Mouse (Mus musculus) lung, embryonic 16.5 days (tissue): ENCODE measurements around the gene Jph3. TPM values are rescaled to one million over a fixed set of nuclear protein-coding genes. Genes with fewer than 3 reads are reported as not detected.

Source experiments
- ATAC-seq: fragments of 200-750 bp; cut with Nextera tagmentation; 2 replicates; pipeline ENCODE4 v1.8.0; 2017; ENCODE audit warnings: low read depth, mild to moderate bottlenecking, moderate library complexity
- H3K27ac ChIP-seq: fragments of 300-500 bp; sonication (generic); 2 replicates; pipeline ENCODE4 v1.5.1; 2014; ENCODE audit warnings: mild to moderate bottlenecking, control low read depth, low read length
- H3K27me3 ChIP-seq: fragments of 300-500 bp; sonication (generic); 2 replicates; pipeline ENCODE4 v1.6.1; 2014; ENCODE audit warnings: low read depth, low read length, mixed read lengths; ENCODE audit not compliant: control insufficient read depth, insufficient read depth
- H3K36me3 ChIP-seq: fragments of 300-500 bp; sonication (generic); 2 replicates; pipeline ENCODE4 v1.6.1; 2014; ENCODE audit warnings: low read length; ENCODE audit not compliant: control insufficient read depth, insufficient read depth
- H3K4me1 ChIP-seq: fragments of 300-500 bp; sonication (generic); replicated peaks from 2 replicates; pipeline ENCODE4 v1.6.1; 2014; ENCODE audit warnings: low read length, mixed read lengths; ENCODE audit not compliant: control insufficient read depth, insufficient read depth
- H3K4me2 ChIP-seq: fragments of 300-500 bp; sonication (generic); 2 replicates; pipeline ENCODE4 v1.6.1; 2014; ENCODE audit warnings: low read depth, low read length, control low read depth
- H3K4me3 ChIP-seq: fragments of 300-500 bp; sonication (generic); 2 replicates; pipeline ENCODE4 v1.5.1; 2014; ENCODE audit warnings: mild to moderate bottlenecking, low read length, control low read depth
- H3K9ac ChIP-seq: fragments of 300-500 bp; sonication (generic); 2 replicates; pipeline ENCODE4 v1.6.1; 2014; ENCODE audit warnings: low read length, control low read depth
- H3K9me3 ChIP-seq: fragments of 300-500 bp; sonication (generic); 2 replicates; pipeline ENCODE4 v1.6.1; 2016; ENCODE audit warnings: low read length; ENCODE audit not compliant: control insufficient read depth
- WGBS: fragments of 180-500 bp; shearing (Covaris S2); extraction: QIAGEN DNeasy Blood & Tissue Kit; methylation state at CpG from one replicate; pipeline ENCODE4 v1.1.7; 2014; 5-methylcytosine and 5-hydroxymethylcytosine counted together
- polyA plus RNA-seq: library from polyadenylated mRNA; unstranded; fragments of >200 nt; fragmentation: Nextera tagmentation; extraction: Ambion mirVana; gene quantifications from 2 replicates; pipeline ENCODE4 v1.2.1, GENCODE M21; 2015

The Jph3 gene
- polyA plus RNA-seq, 1 experiment from 2014 or later, result 0.50 TPM

DNA sequence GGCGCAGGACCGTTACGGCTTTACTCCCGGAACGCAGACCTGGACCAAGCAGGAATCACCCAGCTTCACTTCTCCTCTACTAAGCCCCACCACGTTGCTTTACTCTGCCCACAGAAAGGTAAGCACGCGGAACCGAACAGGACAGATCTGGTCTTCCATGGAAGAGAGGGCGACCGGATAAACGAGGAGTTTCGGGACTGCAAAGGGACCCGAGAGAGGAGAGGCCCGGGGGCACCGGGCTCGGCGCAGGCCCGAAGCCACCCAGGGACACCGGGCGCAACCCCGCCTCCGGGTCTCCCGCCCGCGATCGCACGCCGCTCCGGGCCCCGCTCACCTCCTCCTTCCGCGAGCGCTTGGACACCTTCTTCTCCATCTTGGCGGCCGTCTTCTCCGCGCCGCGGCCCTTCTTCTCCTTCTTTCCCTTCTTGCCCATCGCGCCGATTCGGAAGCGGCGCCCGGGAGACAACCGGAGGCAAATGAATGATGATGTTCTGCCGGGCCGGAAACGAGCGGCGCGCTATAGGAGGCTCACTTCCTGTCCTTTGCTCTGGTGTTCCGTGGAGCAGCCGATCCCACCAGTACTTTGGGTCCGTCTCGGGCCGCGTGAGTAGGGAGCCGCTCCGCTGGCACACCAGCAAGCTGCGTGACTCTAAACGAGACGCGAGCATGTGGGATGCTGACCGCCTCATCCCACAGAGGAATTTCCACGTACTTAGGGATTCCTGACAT lies 99.8 kb downstream of the Jph3 start, which contains the start of gene Klhdc4:
TSS of gene Klhdc4 (minus strand) at position 522 of the 729 bp plus-strand sequence.
- peak; percentile 99 for ATAC-seq
- Histone ChIP-seq H3K4me1 (peaks cover 15% of the 10 kb centered on the region), H3K4me2 (peak within 1 kb of the TSS; percentile 68), H3K9me3 (no peaks in the 10 kb centered on the region), H3K4me3 (peak within 1 kb of the TSS; percentile 86), H3K27ac (0 out of 2 replicates have a peak within 1 kb of the TSS, but pooled peaks have one; percentile 6), H3K9ac (peak within 1 kb of the TSS; percentile 86), H3K27me3 (peaks cover 4% of the 10 kb centered on the region; the same call in 1 of the 2 replicates), H3K36me3 (no peaks in the 10 kb centered on the region)
- WGBS, result under 1% methylated on average over 66 of the region's 68 CpGs

GRCm38 (mm10) chr8:121829777-121830362 lies 100.4 kb downstream of the Jph3 start:
- no peaks in the 10 kb centered on the region for H3K36me3 ChIP-seq
- ATAC-seq, result peak; percentile 75
- peaks cover 15% of the 10 kb centered on the region for H3K4me1 ChIP-seq
- H3K4me3 ChIP-seq, result peak overlapping the region; percentile 86
- peaks cover 4% of the 10 kb centered on the region; the same call in 1 of the 2 replicates for H3K27me3 ChIP-seq
- H3K9ac ChIP-seq, result peak overlapping the region; percentile 86
- WGBS, result 18% methylated on average over 18 of the region's 18 CpGs
- H3K27ac ChIP-seq, result 0 out of 2 replicates have a peak overlapping the region, but pooled peaks have one; percentile 6
- H3K9me3 ChIP-seq, result no peaks in the 10 kb centered on the region
- peak overlapping the region; percentile 68 for H3K4me2 ChIP-seq

- Histone ChIP-seq H3K36me3 (no peaks in the 10 kb centered on the region), H3K4me2 (no peak overlapping the region), H3K9me3 (no peaks in the 10 kb centered on the region), H3K4me3 (no peak overlapping the region), H3K9ac (no peak overlapping the region), H3K4me1 (peaks cover 15% of the 10 kb centered on the region), H3K27ac (no peak overlapping the region), H3K27me3 (peaks cover 4% of the 10 kb centered on the region; the same call in 1 of the 2 replicates)
- no peak for ATAC-seq
- 83% methylated on average over 2 of the region's 2 CpGs for WGBS
Observed at GRCm38 (mm10) chr8:121832061-121832460, 102.6 kb downstream of the Jph3 start.

- Histone ChIP-seq H3K9ac (no peak overlapping the region), H3K4me3 (no peak overlapping the region), H3K36me3 (no peaks in the 10 kb centered on the region), H3K4me2 (0 out of 2 replicates have a peak overlapping the region, but pooled peaks have one; percentile 10), H3K27ac (no peak overlapping the region), H3K27me3 (peaks cover 4% of the 10 kb centered on the region; the same call in 1 of the 2 replicates), H3K4me1 (peaks cover 15% of the 10 kb centered on the region), H3K9me3 (no peaks in the 10 kb centered on the region)
- 16% methylated on average over 6 of the region's 6 CpGs for WGBS
- ATAC-seq, result peak; percentile 49; the same call in 1 of the 2 replicates
Observed at GRCm38 (mm10) chr8:121832503-121832902, 103.1 kb downstream of the Jph3 start.

GRCm38 (mm10) chr8:121841242-121841641 lies 111.8 kb downstream of the Jph3 start:
- ATAC-seq, result no peak
- H3K4me2 ChIP-seq, result no peak overlapping the region
- no peak overlapping the region for H3K27ac ChIP-seq
- no peaks in the 10 kb centered on the region for H3K36me3 ChIP-seq
- H3K9ac ChIP-seq, result no peak overlapping the region
- H3K4me1 ChIP-seq, result no peaks in the 10 kb centered on the region
- no peaks in the 10 kb centered on the region for H3K9me3 ChIP-seq
- 53% methylated on average over 8 of the region's 8 CpGs for WGBS
- no peaks in the 10 kb centered on the region for H3K27me3 ChIP-seq
- no peak overlapping the region for H3K4me3 ChIP-seq

- Histone ChIP-seq H3K4me3 (no peak overlapping the region), H3K9ac (no peak overlapping the region)
Observed at GRCm38 (mm10) chr8:121842064-121842955, 112.9 kb downstream of the Jph3 start.

DNA sequence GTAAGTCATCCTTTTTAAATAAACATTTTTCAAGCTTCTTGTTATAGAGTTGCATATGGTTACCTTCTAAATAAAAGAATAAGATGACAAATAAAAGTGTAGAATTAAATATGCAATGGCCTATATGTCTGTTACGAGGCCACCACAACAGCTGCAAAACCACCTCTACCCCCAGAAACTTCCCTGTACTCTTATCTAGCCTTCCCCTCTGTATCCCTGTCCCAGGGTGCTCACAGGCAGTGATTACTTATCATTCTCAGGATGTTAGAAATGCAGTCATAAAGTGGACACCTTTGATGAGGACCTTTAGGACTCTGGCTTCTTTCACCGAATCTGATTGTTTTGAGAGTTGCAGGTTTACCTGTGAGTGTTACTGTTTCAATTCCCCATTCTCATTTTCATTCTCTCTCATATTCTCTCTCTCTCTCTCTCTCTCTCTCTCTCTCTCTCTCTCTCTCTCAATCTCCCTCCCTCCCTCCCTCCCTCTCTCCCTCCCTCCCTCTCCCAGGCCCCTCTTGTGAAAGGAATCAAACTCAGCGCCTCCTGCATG lies 113.8 kb downstream of the Jph3 start:
- Histone ChIP-seq H3K4me2 (no peak overlapping the region), H3K27ac (no peak overlapping the region), H3K9me3 (no peaks in the 10 kb centered on the region), H3K4me3 (no peak overlapping the region), H3K4me1 (no peaks in the 10 kb centered on the region), H3K36me3 (no peaks in the 10 kb centered on the region), H3K9ac (no peak overlapping the region), H3K27me3 (peaks cover 2% of the 10 kb centered on the region; the same call in 1 of the 2 replicates)
- 63% methylated on average over 3 of the region's 3 CpGs for WGBS
- ATAC-seq, result no peak

More at GRCm38 (mm10) chr8:121842064-121842955, 112.9 kb downstream of the Jph3 start:
- 86% methylated on average over 8 of the region's 8 CpGs for WGBS
- no peaks in the 10 kb centered on the region for H3K27me3 ChIP-seq
- no peak overlapping the region for H3K4me2 ChIP-seq
- no peak overlapping the region for H3K27ac ChIP-seq
- H3K4me1 ChIP-seq, result no peaks in the 10 kb centered on the region
- no peaks in the 10 kb centered on the region for H3K9me3 ChIP-seq
- no peaks in the 10 kb centered on the region for H3K36me3 ChIP-seq
- no peak for ATAC-seq
